Mouse (Mus musculus) gastrocnemius, postnatal 10 days (tissue): ENCODE measurements at regions not wholly inside any gene's neighbourhood (a gene's known extent, or its start where the extent isn't known, plus 50 kb on each side); places are given as distances from the start of the nearest gene placed in this dataset.

Source experiments
- DNase-seq: peaks from one replicate; pipeline ENCODE4 v3.0.0; 2021; ENCODE audit warnings: mixed read lengths

GRCm38 (mm10) chr4:110125067-110125784 lies 147.4 kb downstream of the Dmrta2 start:
- DNase-seq: no peak

- DNase-seq: no peak
Measured at GRCm38 (mm10) chr4:110127941-110128520, 150.2 kb downstream of the Dmrta2 start.

- peak; percentile 52 for DNase-seq
Measured at GRCm38 (mm10) chr4:110128918-110129317, 151.1 kb downstream of the Dmrta2 start.

- DNase-seq: no peak
Measured at GRCm38 (mm10) chr4:110129518-110129917, 151.7 kb downstream of the Dmrta2 start.

GRCm38 (mm10) chr4:110132061-110132460 lies 154.2 kb downstream of the Dmrta2 start:
- DNase-seq: no peak

GRCm38 (mm10) chr4:110134036-110134435 lies 156.2 kb downstream of the Dmrta2 start:
- DNase-seq: no peak

- DNase-seq: no peak
Measured at GRCm38 (mm10) chr4:110145229-110145628, 167.4 kb downstream of the Dmrta2 start.

GRCm38 (mm10) chr4:110152103-110152946 lies 174.5 kb downstream of the Dmrta2 start:
- no peak for DNase-seq
